Mouse (Mus musculus): ENCODE data around the gene Tsga10ip.
A peak's percentile ranks its signal among the peaks of the same experiment; 100 is the strongest.
"Not testable (repeated sequence)": the region's sequence is repeated elsewhere in the genome, so short reads cannot be mapped to it uniquely, and the experiment has no call there.

The Tsga10ip gene

GRCm38 (mm10) chr19:5424092-5424781 lies 21.9 kb upstream of the Tsga10ip start:
- no peak for DNase-seq (ENCODE audit: low read depth, low spot score)

- no peak for DNase-seq (ENCODE audit: low read depth, low spot score)
These were observed 21.2 kb upstream of the Tsga10ip start for GRCm38 (mm10) chr19:5423561-5423960.

GRCm38 (mm10) chr19:5422895-5423443 lies 20.6 kb upstream of the Tsga10ip start:
- DNase-seq (ENCODE audit: low read depth, low spot score) = no peak

GRCm38 (mm10) chr19:5422267-5422666 lies 19.9 kb upstream of the Tsga10ip start:
- DNase-seq (ENCODE audit: low read depth, low spot score) = no peak

- DNase-seq (ENCODE audit: low read depth, low spot score) = no peak
These were observed 19.5 kb upstream of the Tsga10ip start for GRCm38 (mm10) chr19:5421784-5422183.

GRCm38 (mm10) chr19:5420579-5420978 lies 18.3 kb upstream of the Tsga10ip start:
- DNase-seq (ENCODE audit: low read depth, low spot score) = no peak

GRCm38 (mm10) chr19:5419630-5420029 lies 17.3 kb upstream of the Tsga10ip start:
- DNase-seq (ENCODE audit: low read depth, low spot score) = no peak

- DNase-seq (ENCODE audit: low read depth, low spot score) = no peak
These were observed 16.6 kb upstream of the Tsga10ip start for GRCm38 (mm10) chr19:5418750-5419466.

GRCm38 (mm10) chr19:5414534-5414957 lies 12.2 kb upstream of the Tsga10ip start:
- no peak for DNase-seq (ENCODE audit: low read depth, low spot score)

GRCm38 (mm10) chr19:5413840-5414239 lies 11.5 kb upstream of the Tsga10ip start:
- no peak for DNase-seq (ENCODE audit: low read depth, low spot score)

- no peak for DNase-seq (ENCODE audit: low read depth, low spot score)
These were observed 9.6 kb upstream of the Tsga10ip start for GRCm38 (mm10) chr19:5411961-5412360.

- no peak for DNase-seq (ENCODE audit: low read depth, low spot score)
These were observed 8.3 kb upstream of the Tsga10ip start for GRCm38 (mm10) chr19:5410641-5411040.

- no peak for DNase-seq (ENCODE audit: low read depth, low spot score)
These were observed 6.7 kb upstream of the Tsga10ip start for GRCm38 (mm10) chr19:5409068-5409467.

- no peak for DNase-seq (ENCODE audit: low read depth, low spot score)
These were observed 6.0 kb upstream of the Tsga10ip start for GRCm38 (mm10) chr19:5408057-5409001.

GRCm38 (mm10) chr19:5407133-5407532 lies 4.8 kb upstream of the Tsga10ip start:
- peak; percentile 71 for DNase-seq (ENCODE audit: low read depth, low spot score)

- DNase-seq (ENCODE audit: low read depth, low spot score) = peak; percentile 42
These were observed 4.3 kb upstream of the Tsga10ip start for GRCm38 (mm10) chr19:5406531-5407126.

- DNase-seq (ENCODE audit: low read depth, low spot score) = no peak
These were observed 3.6 kb upstream of the Tsga10ip start for GRCm38 (mm10) chr19:5405924-5406323.

- DNase-seq (ENCODE audit: low read depth, low spot score) = not testable (repeated sequence)
These were observed 1.3 kb downstream of the Tsga10ip start for GRCm38 (mm10) chr19:5401073-5401472.

GRCm38 (mm10) chr19:5395371-5395770 lies 7.0 kb downstream of the Tsga10ip start:
- DNase-seq (ENCODE audit: low read depth, low spot score) = no peak

- DNase-seq (ENCODE audit: low read depth, low spot score) = no peak
These were observed 8.2 kb downstream of the Tsga10ip start for GRCm38 (mm10) chr19:5394168-5394567.

GRCm38 (mm10) chr19:5392892-5393291 lies 9.4 kb downstream of the Tsga10ip start:
- DNase-seq (ENCODE audit: low read depth, low spot score) = no peak

Measured in retina, adult 2 months (tissue).